Mouse (Mus musculus) adrenal gland, adult 10 weeks (tissue): ENCODE measurements around the gene Clec4d. TPM values are rescaled to one million over a fixed set of nuclear protein-coding genes. Genes with fewer than 3 reads are reported as not detected.

Source experiments
- polyA plus RNA-seq: library from polyadenylated mRNA; stranded (reverse); fragments of 350-450 nt; fragmentation: Illumina TruSeq; extraction: RNeasy Lipid Tissue Mini Kit (QIAGEN cat#74804); gene quantifications from one replicate; pipeline ENCODE4 v1.2.3, GENCODE M21; 2014; ENCODE audit warnings: low read depth, low replicate concordance

Clec4d gene
- polyA plus RNA-seq, result 5.9 TPM

GRCm38 (mm10) chr6:123261555-123262161 lies at the start of gene Clec4d:
Gene Clec4d (plus strand): TSS chr6:123262111.

GRCm38 (mm10) chr6:123229644-123230043 lies 32.3 kb upstream of the Clec4d start, which contains the start of gene Clec4n:
Gene Clec4n (plus strand): TSS chr6:123229843.

DNA sequence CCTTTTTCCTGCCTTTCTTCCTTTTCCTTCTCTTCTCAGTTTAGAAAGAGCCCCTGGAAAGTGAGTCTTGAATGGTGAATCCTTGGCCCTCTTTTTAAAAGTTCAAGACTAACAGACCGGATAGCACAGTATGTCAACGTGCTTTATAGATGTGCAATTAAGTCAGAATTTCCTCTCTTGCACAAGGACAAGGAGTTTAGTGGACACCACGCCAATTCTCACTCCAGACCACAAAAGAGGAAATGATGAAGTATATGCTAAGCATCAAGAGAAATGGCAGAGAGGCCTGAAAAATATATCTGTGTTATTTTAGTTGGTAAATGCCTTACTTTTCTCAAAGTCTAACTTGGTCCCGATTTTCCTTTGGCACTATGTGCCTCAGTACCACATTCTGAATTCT lies 27.8 kb downstream of the Clec4d start, which contains the start of gene Clec4e:
Clec4e (minus strand) TSS at position 118 of the 400 bp plus-strand sequence.

GRCm38 (mm10) chr6:123308033-123308432 lies 46.1 kb downstream of the Clec4d start, which contains the start of gene Vmn2r19:
Gene Vmn2r19 (plus strand): TSS chr6:123308333.

Other genes with a start within 250 kb of the Clec4d start
- gene Clec4b1, start 212.1 kb upstream of the Clec4d start, polyA plus RNA-seq, result 1.6 TPM
- 12.4 TPM for gene Clec4a2, start 155.7 kb upstream of the Clec4d start, polyA plus RNA-seq
- not detected for gene Clec4b2, start 89.2 kb upstream of the Clec4d start, polyA plus RNA-seq
- 5.1 TPM for gene Clec4n, start 32.3 kb upstream of the Clec4d start, polyA plus RNA-seq
- 0.64 TPM for gene Clec4e, start 27.8 kb downstream of the Clec4d start, polyA plus RNA-seq
- not detected for gene Vmn2r19, start 46.2 kb downstream of the Clec4d start, polyA plus RNA-seq
- not detected for gene Vmn2r20, start 156.0 kb downstream of the Clec4d start, polyA plus RNA-seq